Mouse (Mus musculus): Measurements from ENCODE around the gene Ube2s.
A peak's percentile ranks its signal among the peaks of the same experiment; 100 is the strongest.

- TF ChIP-seq MAFK (IDR thresholded peaks at IDR 0.05; ENCODE audit: insufficient read depth, low read depth, low read length): no peak
- peak; percentile 47; the same call in 1 of the 2 replicates for TF ChIP-seq CHD2 (IDR thresholded peaks at IDR 0.05; ENCODE audit: low read depth, low read length)
- TF ChIP-seq ZNF384 (IDR thresholded peaks at IDR 0.05; ENCODE audit: low read depth, low read length): no peak
- TF ChIP-seq ZC3H11A (IDR thresholded peaks at IDR 0.05; ENCODE audit: borderline replicate concordance, low read depth, low read length): no peak
These were observed 32.5 kb upstream of the Ube2s start for GRCm38 (mm10) chr7:4844917-4845309.
